Mouse (Mus musculus) forebrain, embryonic 14.5 days (tissue): ENCODE results near the gene Tango6. TPM values are rescaled to one million over a fixed set of nuclear protein-coding genes. Genes with fewer than 3 reads are reported as not detected.

ENCODE experiments used
- ATAC-seq: fragments of 200-750 bp; cut with Nextera tagmentation; 2 replicates; pipeline ENCODE4 v1.8.0; 2017; ENCODE audit warnings: mild to moderate bottlenecking, moderate library complexity
- DNase-seq: peaks from one replicate; pipeline ENCODE4 v3.0.0-alpha.2; 2015; ENCODE audit warnings: low spot score
- H3K27ac ChIP-seq: fragments of 300-500 bp; sonication (generic); 2 replicates; pipeline ENCODE4 v1.5.1; 2014; ENCODE audit warnings: low read depth, mild to moderate bottlenecking, control low read depth, low read length, moderate library complexity
- H3K27me3 ChIP-seq: fragments of 300-500 bp; sonication (generic); replicated peaks from 2 replicates; pipeline ENCODE4 v1.6.1; 2014; ENCODE audit warnings: low read length, control low read depth, mixed read lengths; ENCODE audit not compliant: control insufficient read depth, insufficient read depth
- H3K36me3 ChIP-seq: fragments of 300-500 bp; sonication (generic); 2 replicates; pipeline ENCODE4 v1.6.1; 2014; ENCODE audit warnings: low read length, control low read depth; ENCODE audit not compliant: control insufficient read depth, insufficient read depth
- H3K4me1 ChIP-seq: fragments of 300-500 bp; sonication (generic); 2 replicates; pipeline ENCODE4 v1.6.1; 2014; ENCODE audit warnings: antibody characterized with exemption, low read length, control low read depth; ENCODE audit not compliant: control insufficient read depth, insufficient read depth
- H3K4me2 ChIP-seq: fragments of 300-500 bp; sonication (generic); 2 replicates; pipeline ENCODE4 v1.6.1; 2014; ENCODE audit warnings: mild to moderate bottlenecking, control low read depth, low read length
- H3K4me3 ChIP-seq: fragments of 300-500 bp; sonication (generic); 2 replicates; pipeline ENCODE4 v1.5.1; 2014; ENCODE audit warnings: low read depth, low read length, control low read depth
- H3K9ac ChIP-seq: fragments of 300-500 bp; sonication (generic); 2 replicates; pipeline ENCODE4 v1.6.1; 2014; ENCODE audit warnings: mild to moderate bottlenecking, low read length, control low read depth, moderate library complexity
- H3K9me3 ChIP-seq: fragments of 300-500 bp; sonication (generic); replicated peaks from 2 replicates; pipeline ENCODE4 v1.6.1; 2016; ENCODE audit warnings: low read length, control low read depth, mixed read lengths; ENCODE audit not compliant: control insufficient read depth
- WGBS: fragments of 180-500 bp; shearing (Covaris S2); extraction: QIAGEN DNeasy Blood & Tissue Kit; methylation state at CpG from one replicate; pipeline ENCODE4 v1.1.7; 2014; 5-methylcytosine and 5-hydroxymethylcytosine counted together
- polyA plus RNA-seq: library from polyadenylated mRNA; unstranded; fragments of >200 nt; fragmentation: Nextera tagmentation; extraction: Ambion mirVana; gene quantifications from 2 replicates; pipeline ENCODE4 v1.2.1, GENCODE M21; 2014

Tango6 gene
- polyA plus RNA-seq, 1 experiment from 2014 or later: 2.4 TPM

DNA sequence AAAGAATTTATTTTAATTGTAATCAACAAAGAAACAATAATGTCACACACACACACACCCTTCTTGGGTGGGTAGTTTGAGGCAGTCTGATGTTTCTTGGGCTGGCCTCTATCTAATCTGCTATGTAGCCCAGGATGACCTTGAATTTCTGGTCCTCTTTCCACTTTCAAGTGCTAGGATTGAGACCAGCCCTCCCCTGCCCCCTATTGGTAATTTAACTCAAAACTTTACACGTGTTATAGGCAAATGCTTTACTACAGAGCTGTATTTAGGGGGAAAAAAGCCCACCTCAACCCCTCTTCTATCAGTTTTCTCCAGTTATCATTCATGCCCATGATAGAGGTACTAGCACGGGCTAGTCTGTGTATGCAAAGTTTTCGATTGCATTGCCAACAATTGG, 37.9 kb upstream of the Tango6 start:
- Histone ChIP-seq H3K27me3 (no peaks in the 10 kb centered on the region), H3K36me3 (no peaks in the 10 kb centered on the region), H3K27ac (no peak overlapping the region), H3K9ac (no peak overlapping the region), H3K4me3 (no peak overlapping the region), H3K4me1 (no peaks in the 10 kb centered on the region), H3K4me2 (no peak overlapping the region), H3K9me3 (no peaks in the 10 kb centered on the region)
- no peak for ATAC-seq
- WGBS: 46% methylated on average over 3 of the region's 3 CpGs
- no peak for DNase-seq

- no peak overlapping the region for H3K27ac ChIP-seq
- H3K9ac ChIP-seq: no peak overlapping the region
- 96% methylated on average over 2 of the region's 2 CpGs for WGBS
- H3K4me3 ChIP-seq: no peak overlapping the region
- no peaks in the 10 kb centered on the region for H3K27me3 ChIP-seq
- H3K4me1 ChIP-seq: no peaks in the 10 kb centered on the region
- no peak overlapping the region for H3K4me2 ChIP-seq
- no peaks in the 10 kb centered on the region for H3K36me3 ChIP-seq
- no peak for DNase-seq
- ATAC-seq: no peak
- H3K9me3 ChIP-seq: no peaks in the 10 kb centered on the region
Measured at GRCm38 (mm10) chr8:106646153-106646552, 36.7 kb upstream of the Tango6 start.

- no peak overlapping the region for H3K27ac ChIP-seq
- H3K27me3 ChIP-seq: no peaks in the 10 kb centered on the region
- WGBS: 89% methylated on average over 5 of the region's 5 CpGs
- H3K36me3 ChIP-seq: no peaks in the 10 kb centered on the region
- no peaks in the 10 kb centered on the region for H3K9me3 ChIP-seq
- no peak overlapping the region for H3K9ac ChIP-seq
- ATAC-seq: no peak
- DNase-seq: no peak
- H3K4me3 ChIP-seq: no peak overlapping the region
- H3K4me2 ChIP-seq: no peak overlapping the region
- H3K4me1 ChIP-seq: no peaks in the 10 kb centered on the region
Measured at GRCm38 (mm10) chr8:106646731-106647130, 36.1 kb upstream of the Tango6 start.

- Histone ChIP-seq H3K9me3 (no peaks in the 10 kb centered on the region), H3K4me1 (no peaks in the 10 kb centered on the region), H3K4me2 (no peak overlapping the region), H3K27ac (no peak overlapping the region), H3K4me3 (no peak overlapping the region), H3K27me3 (no peaks in the 10 kb centered on the region), H3K9ac (no peak overlapping the region), H3K36me3 (no peaks in the 10 kb centered on the region)
- peak; percentile 83 for DNase-seq
- WGBS: 37% methylated on average over 2 of the region's 2 CpGs
- 0 out of 2 replicates have a peak, but pooled peaks have one; percentile 26 for ATAC-seq
Measured at GRCm38 (mm10) chr8:106647387-106647786, 35.5 kb upstream of the Tango6 start.

GRCm38 (mm10) chr8:106648421-106648820, 34.4 kb upstream of the Tango6 start:
- Histone ChIP-seq H3K9me3 (no peaks in the 10 kb centered on the region), H3K27ac (no peak overlapping the region), H3K9ac (no peak overlapping the region), H3K4me2 (no peak overlapping the region), H3K4me1 (no peaks in the 10 kb centered on the region), H3K4me3 (no peak overlapping the region), H3K36me3 (no peaks in the 10 kb centered on the region), H3K27me3 (no peaks in the 10 kb centered on the region)
- ATAC-seq (no peak), DNase-seq (no peak)
- 91% methylated on average over 8 of the region's 8 CpGs for WGBS

DNA sequence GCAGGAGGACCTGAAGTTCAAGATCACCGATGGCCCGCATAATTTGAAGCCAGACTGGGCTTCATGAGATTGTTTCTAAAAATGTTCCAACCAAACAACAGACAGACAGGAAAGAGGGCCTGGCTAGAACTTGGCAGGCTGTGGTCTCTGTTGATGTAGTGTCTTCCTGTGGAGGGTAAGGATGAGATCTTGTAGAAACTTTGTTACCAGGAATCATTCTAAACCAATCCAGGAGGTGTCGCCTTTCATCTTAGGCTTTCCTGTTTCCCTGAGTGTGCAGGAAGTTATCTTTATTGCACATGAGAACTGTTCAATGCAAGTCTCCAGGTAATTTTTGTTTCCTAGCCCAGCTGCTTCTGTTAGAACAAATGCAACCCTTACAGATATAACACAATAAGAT, 30.9 kb upstream of the Tango6 start:
- H3K4me3 ChIP-seq: no peak overlapping the region
- ATAC-seq (no peak), DNase-seq (no peak)
- H3K9ac ChIP-seq: no peak overlapping the region
- H3K4me1 ChIP-seq: no peaks in the 10 kb centered on the region
- WGBS: 95% methylated on average over 3 of the region's 3 CpGs
- H3K4me2 ChIP-seq: no peak overlapping the region
- H3K27ac ChIP-seq: no peak overlapping the region
- H3K27me3 ChIP-seq: no peaks in the 10 kb centered on the region
- no peaks in the 10 kb centered on the region for H3K9me3 ChIP-seq
- H3K36me3 ChIP-seq: no peaks in the 10 kb centered on the region

DNA sequence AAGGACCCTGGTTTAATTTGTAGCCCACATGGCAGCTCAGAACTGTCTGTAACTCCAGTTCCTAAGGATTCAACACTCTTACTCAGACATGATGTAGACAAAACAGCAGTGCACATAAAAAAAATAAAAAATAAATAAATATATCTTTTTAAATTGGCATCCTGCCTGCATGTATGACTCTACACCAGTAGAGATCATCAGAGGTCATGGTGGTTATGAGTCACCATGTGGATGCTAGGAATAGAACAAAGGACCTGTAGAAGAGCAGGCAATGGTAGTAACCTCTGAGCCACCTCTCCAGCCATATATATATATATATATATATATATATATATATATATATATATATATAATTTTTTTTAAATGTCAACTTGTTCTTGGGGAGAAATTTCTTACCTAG, 26.8 kb upstream of the Tango6 start:
- Histone ChIP-seq H3K9ac (no peak overlapping the region), H3K4me1 (no peaks in the 10 kb centered on the region), H3K36me3 (no peaks in the 10 kb centered on the region), H3K27me3 (no peaks in the 10 kb centered on the region), H3K4me3 (no peak overlapping the region), H3K9me3 (no peaks in the 10 kb centered on the region), H3K27ac (no peak overlapping the region), H3K4me2 (no peak overlapping the region)
- ATAC-seq: no peak
- no peak for DNase-seq

DNA sequence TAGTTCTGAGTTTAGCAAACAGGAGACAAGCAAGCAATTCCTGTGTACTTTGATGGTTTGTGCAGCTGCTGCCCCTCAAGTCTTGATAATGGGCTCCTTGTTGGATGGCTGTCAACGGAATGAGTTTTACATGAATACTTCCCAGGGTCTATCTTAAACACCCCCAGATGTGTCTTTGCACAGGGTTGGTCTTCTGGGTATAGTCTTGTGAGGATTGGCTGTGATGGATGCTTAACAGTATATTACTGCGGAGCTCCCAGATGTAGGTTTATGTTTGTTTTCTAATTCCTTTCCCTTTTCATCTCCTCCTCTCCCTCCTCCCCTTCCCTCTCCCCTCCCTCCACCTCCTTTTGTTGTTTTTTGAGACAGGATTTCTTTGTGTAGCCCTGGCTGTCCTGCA, 10.1 kb upstream of the Tango6 start:
- H3K9ac ChIP-seq: no peak overlapping the region
- H3K4me2 ChIP-seq: no peak overlapping the region
- no peaks in the 10 kb centered on the region for H3K27me3 ChIP-seq
- no peak overlapping the region for H3K27ac ChIP-seq
- no peak for ATAC-seq
- no peaks in the 10 kb centered on the region for H3K4me1 ChIP-seq
- H3K36me3 ChIP-seq: no peaks in the 10 kb centered on the region
- no peak overlapping the region for H3K4me3 ChIP-seq
- DNase-seq: no peak
- H3K9me3 ChIP-seq: no peaks in the 10 kb centered on the region
- WGBS: 58% methylated on average over 2 of the region's 2 CpGs

- Histone ChIP-seq H3K4me1 (no peaks in the 10 kb centered on the region), H3K36me3 (no peaks in the 10 kb centered on the region), H3K27me3 (no peaks in the 10 kb centered on the region), H3K4me2 (no peak overlapping the region), H3K9me3 (no peaks in the 10 kb centered on the region), H3K9ac (no peak overlapping the region), H3K27ac (no peak overlapping the region), H3K4me3 (no peak overlapping the region)
- WGBS: 96% methylated on average over 15 of the region's 15 CpGs
- no peak for DNase-seq
- ATAC-seq: no peak
Measured at GRCm38 (mm10) chr8:106674318-106674717, 8.6 kb upstream of the Tango6 start.

DNA sequence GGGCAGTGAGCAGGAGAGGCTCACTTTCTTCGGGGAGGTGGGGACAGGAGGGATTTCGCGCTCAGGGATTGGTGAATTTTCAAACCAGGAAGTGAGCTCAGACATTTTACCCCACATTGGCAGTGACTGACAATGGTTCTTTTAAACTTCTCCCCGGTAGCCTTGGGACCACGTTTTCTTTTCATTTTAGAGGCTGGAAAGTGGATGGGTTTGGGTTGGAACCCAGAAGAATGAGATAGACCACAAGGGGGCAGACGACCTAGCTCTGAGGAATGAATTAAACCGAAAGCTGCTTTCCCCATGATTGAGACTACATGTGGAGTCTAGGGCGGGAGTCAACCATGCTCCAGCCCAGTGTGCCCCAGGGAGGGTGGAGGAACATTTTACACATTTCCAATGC, 8.0 kb upstream of the Tango6 start:
- no peak overlapping the region for H3K4me3 ChIP-seq
- no peaks in the 10 kb centered on the region for H3K36me3 ChIP-seq
- H3K27me3 ChIP-seq: no peaks in the 10 kb centered on the region
- ATAC-seq (no peak), DNase-seq (no peak)
- H3K9ac ChIP-seq: no peak overlapping the region
- H3K4me2 ChIP-seq: no peak overlapping the region
- no peaks in the 10 kb centered on the region for H3K9me3 ChIP-seq
- no peaks in the 10 kb centered on the region for H3K4me1 ChIP-seq
- no peak overlapping the region for H3K27ac ChIP-seq
- WGBS: 79% methylated on average over 8 of the region's 8 CpGs
